Mouse (Mus musculus) lung, embryonic 16.5 days (tissue): Measurements from ENCODE around the gene Gm21366. TPM values are rescaled to one million over a fixed set of nuclear protein-coding genes. Genes with fewer than 3 reads are reported as not detected.
"Not testable (repeated sequence)": the region's sequence is repeated elsewhere in the genome, so short reads cannot be mapped to it uniquely, and the experiment has no call there.

Source experiments
- ATAC-seq: fragments of 200-750 bp; cut with Nextera tagmentation; 2 replicates; pipeline ENCODE4 v1.8.0; 2017; ENCODE audit warnings: low read depth, mild to moderate bottlenecking, moderate library complexity
- H3K27ac ChIP-seq: fragments of 300-500 bp; sonication (generic); 2 replicates; pipeline ENCODE4 v1.5.1; 2014; ENCODE audit warnings: mild to moderate bottlenecking, control low read depth, low read length
- H3K27me3 ChIP-seq: fragments of 300-500 bp; sonication (generic); 2 replicates; pipeline ENCODE4 v1.6.1; 2014; ENCODE audit warnings: low read depth, low read length, mixed read lengths; ENCODE audit not compliant: control insufficient read depth, insufficient read depth
- H3K36me3 ChIP-seq: fragments of 300-500 bp; sonication (generic); 2 replicates; pipeline ENCODE4 v1.6.1; 2014; ENCODE audit warnings: low read length; ENCODE audit not compliant: control insufficient read depth, insufficient read depth
- H3K4me1 ChIP-seq: fragments of 300-500 bp; sonication (generic); replicated peaks from 2 replicates; pipeline ENCODE4 v1.6.1; 2014; ENCODE audit warnings: low read length, mixed read lengths; ENCODE audit not compliant: control insufficient read depth, insufficient read depth
- H3K4me2 ChIP-seq: fragments of 300-500 bp; sonication (generic); 2 replicates; pipeline ENCODE4 v1.6.1; 2014; ENCODE audit warnings: low read depth, low read length, control low read depth
- H3K4me3 ChIP-seq: fragments of 300-500 bp; sonication (generic); 2 replicates; pipeline ENCODE4 v1.5.1; 2014; ENCODE audit warnings: mild to moderate bottlenecking, low read length, control low read depth
- H3K9ac ChIP-seq: fragments of 300-500 bp; sonication (generic); 2 replicates; pipeline ENCODE4 v1.6.1; 2014; ENCODE audit warnings: low read length, control low read depth
- H3K9me3 ChIP-seq: fragments of 300-500 bp; sonication (generic); 2 replicates; pipeline ENCODE4 v1.6.1; 2016; ENCODE audit warnings: low read length; ENCODE audit not compliant: control insufficient read depth
- whole genome bisulfite sequencing: fragments of 180-500 bp; shearing (Covaris S2); extraction: QIAGEN DNeasy Blood & Tissue Kit; methylation state at CpG from one replicate; pipeline ENCODE4 v1.1.7; 2014; 5-methylcytosine and 5-hydroxymethylcytosine counted together
- polyA plus RNA-seq: library from polyadenylated mRNA; unstranded; fragments of >200 nt; fragmentation: Nextera tagmentation; extraction: Ambion mirVana; gene quantifications from 2 replicates; pipeline ENCODE4 v1.2.1, GENCODE M21; 2015

Gm21366 gene
- polyA plus RNA-seq = not detected in 2 replicates

GRCm38 (mm10) chrY:22861156-22861555 is at the start of gene Gm21366:
Gm21366 (minus strand) TSS chrY:22861256.
- not testable (repeated sequence) for H3K9ac ChIP-seq, H3K9me3 ChIP-seq, H3K4me1 ChIP-seq, ATAC-seq, H3K36me3 ChIP-seq, H3K27ac ChIP-seq, H3K4me3 ChIP-seq, H3K27me3 ChIP-seq, H3K4me2 ChIP-seq
- no CpG with 5 or more reads among the region's 6 CpGs for WGBS
